Mouse (Mus musculus) kidney, postnatal 25 days (tissue): ENCODE results near the gene Zp3.

Experiments
- DNase-seq, 2 experiments: peaks; one replicate each; pipeline ENCODE4 v3.0.0; 2021; ENCODE audit warnings: mixed read lengths in 2 of 2

The Zp3 gene

DNA sequence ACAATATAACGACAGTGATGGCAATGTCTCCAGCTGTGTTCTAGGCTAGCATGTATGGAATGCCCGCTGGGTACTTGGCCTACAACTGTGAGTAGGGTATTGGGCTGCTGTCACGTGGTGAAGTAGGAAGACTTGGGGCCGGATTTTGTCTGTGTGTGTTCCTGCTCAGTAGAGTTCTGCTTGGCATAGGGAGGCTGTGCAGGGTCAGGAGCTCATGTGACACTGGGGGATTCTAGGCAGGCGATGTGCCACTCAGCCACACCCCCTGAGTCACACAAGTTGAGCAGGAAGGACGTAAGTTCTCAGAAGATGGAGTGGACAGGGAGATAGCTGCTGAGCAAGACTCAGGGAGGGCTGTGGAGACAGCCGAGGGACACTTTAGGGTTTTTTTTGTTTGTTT lies 27.8 kb downstream of the Zp3 start:
- no peak for DNase-seq

DNA sequence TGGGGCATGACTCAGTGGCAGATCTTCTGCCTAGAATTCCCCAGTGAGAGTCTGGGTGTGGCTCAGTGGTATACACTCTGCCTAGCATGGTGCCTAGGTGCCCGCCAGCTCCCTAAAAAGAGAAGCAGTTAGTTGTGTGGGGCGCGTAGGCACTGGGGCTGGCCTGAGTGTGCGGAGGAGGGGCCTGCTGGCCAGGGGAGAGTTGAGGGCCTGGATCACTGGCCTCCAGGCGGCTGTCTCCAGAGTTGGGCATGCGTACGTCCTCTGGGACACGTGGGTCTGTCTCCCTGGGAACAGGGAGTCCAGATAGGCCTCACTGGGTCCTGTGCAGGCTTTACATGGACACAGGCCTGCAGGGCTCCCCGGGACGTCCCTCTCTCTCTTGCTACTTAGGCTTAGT lies 35.0 kb downstream of the Zp3 start:
- peak; percentile 30 to 83 for DNase-seq

DNA sequence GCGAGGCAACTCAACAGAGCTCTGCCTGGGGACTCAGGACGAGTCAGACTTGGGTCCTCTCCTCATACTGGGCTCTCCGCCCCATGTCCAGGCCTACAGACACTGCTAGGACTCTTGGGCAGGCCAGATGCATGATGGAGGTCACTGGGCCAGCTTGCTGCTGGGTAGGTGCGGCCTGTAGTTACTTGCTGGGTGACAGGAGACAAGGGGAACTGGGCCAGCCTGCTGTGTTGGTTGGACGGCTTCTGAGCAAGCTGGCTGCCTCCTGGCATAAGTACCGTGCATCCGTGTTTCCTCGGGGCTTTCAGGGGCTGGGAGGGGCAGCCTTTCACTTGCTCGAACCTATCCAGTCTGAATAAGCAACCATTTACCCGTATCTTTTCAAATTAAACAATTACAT lies 35.7 kb downstream of the Zp3 start:
- peak in 1 of 2 experiments; percentile 52 for DNase-seq

DNA sequence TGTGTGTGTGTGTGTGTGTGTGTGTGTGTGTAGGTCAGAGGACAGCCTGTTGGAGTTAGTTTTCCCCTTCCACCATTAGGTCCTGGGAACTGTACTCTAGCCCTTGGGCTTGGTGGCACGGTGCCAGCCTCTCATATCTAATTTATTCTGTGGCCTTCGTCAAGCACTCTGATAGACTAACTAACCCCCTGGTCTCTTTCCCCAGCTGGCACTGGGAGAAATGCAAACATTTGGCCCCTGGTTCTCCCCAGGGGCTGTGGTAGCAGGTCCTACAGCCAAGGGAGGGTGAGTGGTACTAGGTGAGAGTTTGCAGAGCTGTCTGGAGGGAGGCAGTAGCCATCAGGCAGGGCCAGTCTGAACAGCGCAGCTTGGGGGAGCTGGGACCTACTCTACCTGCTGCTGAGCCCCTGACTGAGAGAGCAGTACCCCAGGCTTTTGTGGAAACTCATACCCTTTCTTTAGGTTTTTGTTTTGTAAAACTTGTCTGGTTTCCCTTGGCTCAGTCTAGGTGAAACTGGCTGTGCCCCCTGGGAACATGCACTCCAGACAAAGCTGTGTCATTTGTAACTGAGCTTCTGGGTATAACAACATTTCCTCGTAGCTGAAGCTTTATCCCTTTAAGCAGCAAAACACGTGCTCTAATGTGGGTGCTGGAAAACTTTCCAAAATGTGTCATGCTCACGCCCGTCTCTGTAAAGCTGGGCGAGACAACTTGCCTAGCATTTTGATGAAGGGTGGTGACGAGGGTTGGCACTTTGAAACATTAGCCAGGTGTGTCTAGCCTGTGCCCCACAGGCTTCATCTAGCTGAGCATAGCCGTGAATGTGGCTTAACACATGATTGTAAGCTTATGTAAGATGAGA lies 36.3 kb downstream of the Zp3 start:
- DNase-seq, result peak; percentile 79 to 81

DNA sequence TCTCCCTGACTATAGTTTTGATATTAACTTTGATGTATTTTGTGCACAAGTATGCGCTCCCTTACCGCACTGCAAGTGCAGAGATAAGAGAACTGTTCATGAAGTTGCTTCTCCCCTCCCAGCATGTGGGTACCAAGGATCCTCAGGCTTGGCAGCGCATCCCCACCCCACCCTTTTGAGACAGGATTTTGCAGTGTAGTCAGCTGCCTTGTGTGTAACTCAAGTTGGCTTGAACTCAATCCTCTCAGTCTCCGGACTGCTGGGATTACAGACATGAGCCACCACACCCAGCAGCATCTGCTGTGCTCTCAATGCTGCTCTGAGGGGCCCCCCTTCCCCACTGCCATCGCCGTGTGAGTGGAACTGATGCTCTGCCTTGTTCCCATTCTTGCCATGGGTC lies 37.4 kb downstream of the Zp3 start:
- no peak for DNase-seq

DNA sequence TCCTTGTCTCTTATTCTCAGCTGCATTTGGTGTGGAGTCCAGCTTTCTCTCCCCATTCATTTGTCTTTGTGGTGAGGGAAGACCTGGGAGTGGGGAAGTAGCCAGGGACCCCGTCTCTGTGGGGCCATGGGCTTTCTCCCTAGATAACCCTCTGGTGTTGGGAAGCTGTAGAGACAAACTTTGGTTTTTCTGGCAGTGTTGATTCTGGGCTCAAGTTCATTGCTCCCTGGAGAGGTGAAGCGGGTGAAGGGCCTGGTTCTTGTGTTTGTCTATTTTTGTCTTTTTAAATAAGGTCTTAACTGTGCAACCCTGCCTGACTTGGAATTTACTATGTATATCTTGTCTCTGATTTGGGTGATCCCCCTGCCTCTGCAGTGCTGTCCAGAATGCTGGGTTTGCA lies 38.8 kb downstream of the Zp3 start:
- DNase-seq, result no peak

DNA sequence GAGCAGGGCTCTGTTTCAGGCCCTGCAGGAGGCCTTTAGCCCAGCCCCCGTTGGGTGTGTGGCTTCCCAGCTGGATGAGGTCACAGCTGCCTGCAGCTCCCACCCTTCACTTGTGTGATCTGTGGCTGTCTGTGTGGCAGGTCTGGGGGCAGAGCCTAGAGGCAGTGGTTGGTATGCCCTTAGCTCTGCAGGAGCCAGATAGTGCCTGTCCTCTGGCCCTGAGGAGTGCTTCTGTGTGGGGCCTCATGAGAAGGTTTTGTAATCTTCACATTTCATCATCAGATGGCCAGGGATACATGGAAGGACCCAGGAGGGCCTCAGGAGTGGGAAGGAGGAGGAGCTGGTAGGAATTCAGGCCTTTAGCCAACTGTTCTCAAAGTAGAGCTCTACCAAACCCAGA lies 40.0 kb downstream of the Zp3 start:
- DNase-seq, result no peak

DNA sequence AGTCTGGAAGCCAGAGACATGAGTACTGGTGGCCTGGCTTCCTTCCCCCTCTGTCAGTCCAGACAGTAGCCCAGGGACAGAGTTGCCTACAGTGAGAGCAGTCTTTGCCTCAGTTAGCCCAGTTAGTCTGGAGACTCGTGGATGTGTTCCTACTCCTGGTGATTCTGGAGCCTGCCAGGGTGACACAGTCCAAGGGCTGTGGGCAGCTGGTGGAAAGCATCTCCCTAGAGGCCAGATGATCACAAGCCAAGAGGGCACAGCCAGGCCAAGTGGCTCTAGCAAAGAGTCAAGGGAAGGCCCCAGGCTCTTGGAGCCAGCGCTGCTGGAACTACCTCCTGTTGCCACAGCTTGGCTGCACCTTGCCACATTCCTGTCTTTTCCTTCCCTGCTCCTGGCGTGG lies 45.8 kb downstream of the Zp3 start:
- DNase-seq, result peak in 1 of 2 experiments; percentile 57

DNA sequence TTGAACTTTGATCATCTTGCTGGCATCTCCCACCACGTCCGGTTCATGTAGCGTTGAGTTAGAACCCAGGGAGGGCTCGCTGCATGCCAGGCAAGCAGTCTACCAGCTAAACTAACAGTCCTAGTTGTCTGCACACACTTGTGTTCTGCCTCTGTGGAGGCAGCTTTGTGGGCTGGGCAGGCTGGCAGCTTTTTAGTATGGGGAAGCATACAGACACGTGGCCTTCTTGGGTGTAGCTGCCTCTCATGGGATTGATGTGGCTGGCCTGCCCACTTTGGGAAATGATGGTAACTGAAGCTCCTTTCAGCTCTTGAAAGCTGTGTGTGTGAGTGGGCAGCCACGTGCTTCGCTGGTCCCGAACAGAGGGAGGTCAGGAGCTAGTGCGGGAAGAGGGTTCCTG lies 47.0 kb downstream of the Zp3 start:
- DNase-seq, result no peak

DNA sequence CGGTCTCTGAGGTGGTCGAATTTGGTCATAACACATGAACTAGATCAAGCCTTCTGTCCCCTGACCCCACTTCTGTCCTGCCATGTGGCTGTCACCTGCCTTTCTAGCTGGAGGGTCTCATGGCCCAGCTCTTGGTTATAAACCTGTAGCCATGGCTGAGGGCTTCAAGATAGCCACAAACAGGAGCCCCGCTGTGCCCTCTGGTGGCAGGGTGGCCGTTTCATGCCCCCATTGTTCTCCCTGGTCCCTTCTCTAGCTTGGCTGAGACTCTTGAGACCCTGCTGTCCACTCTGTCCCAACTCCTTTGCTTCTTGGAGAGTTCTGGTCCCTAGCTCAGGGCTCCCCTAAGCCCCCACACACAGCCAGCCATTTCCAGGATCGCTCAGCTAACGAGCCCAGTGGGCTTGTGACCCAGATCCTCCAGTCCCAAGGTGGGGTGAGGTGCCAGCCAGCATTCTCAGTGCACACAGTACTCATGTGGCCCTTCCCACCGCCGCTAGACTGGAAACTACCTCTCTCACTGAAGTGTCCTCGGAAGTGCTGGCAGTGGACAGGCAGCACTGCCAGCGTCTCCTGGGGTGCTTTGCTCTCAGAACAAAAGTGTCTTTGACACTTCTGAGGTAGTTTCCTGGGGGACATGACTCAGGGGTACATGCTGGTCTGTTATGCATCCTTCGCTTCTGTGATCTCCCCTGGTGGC lies 47.9 kb downstream of the Zp3 start:
- no peak for DNase-seq

DNA sequence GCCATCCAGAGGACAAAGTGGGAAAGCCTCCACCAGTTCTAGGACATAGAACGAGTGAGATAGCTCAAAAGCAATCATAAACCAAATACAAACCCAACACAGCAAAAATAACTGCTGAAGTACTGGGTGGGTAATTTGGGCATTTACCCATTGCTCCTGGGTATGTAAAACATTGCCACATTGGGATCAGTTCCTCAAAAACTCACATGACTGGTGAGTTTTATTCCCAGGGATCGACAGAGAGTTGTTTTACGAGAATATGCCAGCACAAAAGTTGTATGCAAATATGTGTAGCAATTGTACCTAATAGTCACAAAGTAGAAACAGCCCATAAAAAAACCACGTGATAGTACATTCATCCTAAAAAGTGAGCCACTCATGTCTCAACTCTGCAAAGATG lies 55.0 kb downstream of the Zp3 start:
- DNase-seq, result no peak

DNA sequence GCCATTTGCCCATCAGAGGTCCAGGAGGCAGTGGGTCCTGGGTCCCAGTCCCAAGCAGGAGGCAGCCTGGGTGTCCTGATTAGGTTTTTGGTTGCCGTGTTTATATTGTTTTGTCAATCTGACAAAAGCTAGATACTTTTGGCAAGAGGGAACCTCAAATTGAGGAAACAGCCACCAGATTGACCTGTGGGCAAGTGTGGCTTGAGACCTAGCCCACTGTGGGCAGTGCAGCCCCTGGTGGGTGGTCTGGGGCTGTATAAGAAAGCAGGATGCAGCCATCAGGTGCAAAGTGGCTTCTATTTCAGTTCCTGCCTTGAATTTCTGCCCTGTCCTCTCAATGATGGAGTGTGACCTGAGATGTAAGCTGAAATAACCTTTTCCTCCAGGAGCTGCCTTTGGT lies 55.4 kb downstream of the Zp3 start:
- DNase-seq, result no peak

DNA sequence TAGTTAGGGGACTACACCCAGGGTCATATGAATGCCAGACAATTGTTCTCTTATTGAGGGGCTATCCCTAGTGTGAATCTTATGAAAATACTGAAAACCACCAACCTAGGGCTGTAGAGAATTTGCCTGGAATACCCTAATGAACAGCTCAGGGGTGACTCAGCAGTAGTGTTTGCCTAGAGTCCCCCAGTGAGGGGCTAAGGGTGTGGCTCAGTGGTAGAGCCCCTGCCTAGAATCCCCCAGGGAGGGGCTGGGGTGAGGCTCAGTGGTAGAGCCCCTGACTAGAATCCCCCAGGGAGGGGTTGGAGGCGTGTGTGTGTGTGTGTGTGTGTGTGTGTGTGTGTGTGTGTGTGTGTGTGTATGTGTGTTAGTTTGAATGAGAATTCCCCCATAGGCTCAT lies 56.8 kb downstream of the Zp3 start:
- DNase-seq, result no peak
